Mouse (Mus musculus): ENCODE measurements at regions not wholly inside any gene's neighbourhood (a gene's known extent, or its start where the extent isn't known, plus 50 kb on each side); places are given as distances from the start of the nearest gene placed in this dataset.

DNA sequence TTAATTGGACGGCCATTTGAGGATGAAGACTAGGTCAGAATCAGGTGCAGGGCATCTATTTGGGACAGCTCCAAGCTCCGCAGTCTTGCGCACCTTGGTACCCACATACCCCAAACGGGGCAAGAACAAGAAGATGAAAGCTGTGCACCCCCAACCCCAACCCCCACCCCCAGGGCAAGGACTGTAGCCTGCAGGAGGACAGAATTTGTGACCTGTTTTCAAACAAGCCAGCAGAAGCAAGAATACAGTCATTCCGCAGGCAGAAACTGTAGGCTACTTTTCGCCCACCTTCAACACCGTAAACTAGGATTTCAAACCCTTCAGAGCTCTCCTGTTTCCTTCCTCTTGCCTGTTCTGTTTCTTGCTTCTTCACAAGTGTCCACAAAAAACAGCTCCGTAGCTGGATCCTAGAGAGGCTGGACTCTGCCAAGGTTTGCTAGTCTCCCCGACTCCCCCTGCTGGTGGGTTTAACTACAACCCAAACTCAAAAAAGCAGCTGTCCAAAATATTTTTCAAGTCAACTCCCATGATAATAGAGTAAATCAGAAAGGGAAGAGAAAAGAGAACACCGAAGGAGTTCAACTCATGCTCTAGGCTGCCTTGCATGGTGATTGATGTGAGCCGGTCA, 430.3 kb upstream of the Atp11b start:
- no peak overlapping the region for H3K4me3 ChIP-seq (ENCODE audit: low read depth, low read length)
- ATAC-seq (no peak), DNase-seq (ENCODE audit: low spot score) (peak; percentile 58)
- H3K36me3 ChIP-seq (ENCODE audit: insufficient read depth, low read length): no peaks in the 10 kb centered on the region
- no peaks in the 10 kb centered on the region for H3K27me3 ChIP-seq (replicated peaks; ENCODE audit: insufficient read depth, low read length)
- H3K9ac ChIP-seq (replicated peaks; ENCODE audit: low read depth): no peak overlapping the region
- no peak overlapping the region for H3K4me2 ChIP-seq (replicated peaks; ENCODE audit: low read depth, low read length)
- WGBS: 63% methylated on average over 11 of the region's 11 CpGs
- H3K4me1 ChIP-seq (ENCODE audit: insufficient read depth, low read depth, low read length): no peaks in the 10 kb centered on the region
- no peaks in the 10 kb centered on the region for H3K9me3 ChIP-seq (ENCODE audit: low read length)
- TF ChIP-seq CTCF (IDR thresholded peaks at IDR 0.05): peak; percentile 66
- no peak for TF ChIP-seq EP300 (IDR thresholded peaks at IDR 0.05)
- no peak overlapping the region for H3K27ac ChIP-seq (ENCODE audit: low read length)

DNA sequence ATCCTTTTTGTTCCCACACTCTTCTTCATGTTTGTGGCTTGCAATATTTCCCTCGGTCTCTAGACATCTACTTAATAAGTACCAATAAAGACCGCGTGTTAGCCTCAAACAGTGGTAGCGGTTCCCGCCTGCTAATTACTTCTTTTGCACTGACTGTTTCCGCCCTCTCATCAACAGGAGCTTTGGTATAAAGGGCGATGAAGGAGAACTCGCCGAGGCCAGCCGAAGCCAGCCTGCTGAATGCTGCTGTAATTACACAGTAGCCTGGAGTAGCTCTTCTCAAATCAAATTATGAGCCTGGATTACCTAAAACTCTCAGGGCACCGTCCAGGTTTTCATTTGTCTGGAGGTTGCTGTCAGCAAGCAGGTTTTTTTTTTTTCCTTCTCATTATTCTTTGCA, 429.7 kb upstream of the Atp11b start:
- ATAC-seq (no peak), DNase-seq (ENCODE audit: low spot score) (no peak)
- Histone ChIP-seq H3K9ac (replicated peaks; ENCODE audit: low read depth) (no peak overlapping the region), H3K4me2 (replicated peaks; ENCODE audit: low read depth, low read length) (no peak overlapping the region), H3K27me3 (replicated peaks; ENCODE audit: insufficient read depth, low read length) (no peaks in the 10 kb centered on the region), H3K4me1 (ENCODE audit: insufficient read depth, low read depth, low read length) (no peaks in the 10 kb centered on the region), H3K4me3 (ENCODE audit: low read depth, low read length) (no peak overlapping the region), H3K36me3 (ENCODE audit: insufficient read depth, low read length) (no peaks in the 10 kb centered on the region), H3K27ac (ENCODE audit: low read length) (no peak overlapping the region), H3K9me3 (ENCODE audit: low read length) (no peaks in the 10 kb centered on the region)
- 60% methylated on average over 11 of the region's 11 CpGs for WGBS
- no peak for TF ChIP-seq CTCF (IDR thresholded peaks at IDR 0.05)
- TF ChIP-seq EP300 (IDR thresholded peaks at IDR 0.05): no peak

DNA sequence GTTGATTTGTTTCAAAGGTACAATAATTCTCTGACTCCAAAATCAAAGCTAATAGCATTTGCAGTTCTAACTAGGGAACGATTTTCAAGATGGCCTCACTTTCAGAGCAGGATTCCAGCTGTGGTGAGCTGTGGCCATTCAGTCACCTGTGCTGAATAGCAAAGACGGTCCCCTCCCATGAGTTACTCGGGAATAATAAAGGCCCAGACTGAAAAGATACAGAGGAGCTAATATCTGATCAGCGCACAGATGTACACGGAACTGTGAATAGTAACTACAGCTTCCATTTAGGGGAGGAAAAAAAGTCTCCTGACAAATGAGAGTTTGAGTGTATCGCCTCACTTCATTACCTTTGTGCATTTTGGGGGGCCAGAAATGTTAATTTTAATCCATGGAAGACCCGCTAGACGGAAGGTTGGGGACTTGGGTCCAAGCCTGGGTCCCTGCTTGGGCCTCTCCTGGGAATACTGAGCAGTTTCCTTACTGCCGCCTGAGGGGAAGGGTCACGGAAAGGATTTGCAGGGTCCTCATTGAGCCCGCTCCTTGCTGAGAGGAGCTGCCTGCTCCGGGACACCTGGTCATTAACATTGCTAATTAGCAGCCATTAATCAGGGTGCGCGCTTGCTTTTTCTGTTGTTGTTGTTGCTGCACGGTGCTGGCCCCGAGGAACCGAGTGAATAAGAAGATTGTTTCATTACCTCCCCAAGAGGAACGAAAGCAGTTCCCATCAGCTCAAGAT, 421.2 kb upstream of the Atp11b start:
- no peak overlapping the region for H3K9ac ChIP-seq (replicated peaks; ENCODE audit: low read depth)
- ATAC-seq (no peak), DNase-seq (ENCODE audit: low spot score) (no peak)
- H3K36me3 ChIP-seq (ENCODE audit: insufficient read depth, low read length): no peaks in the 10 kb centered on the region
- H3K4me2 ChIP-seq (replicated peaks; ENCODE audit: low read depth, low read length): no peak overlapping the region
- no peaks in the 10 kb centered on the region for H3K9me3 ChIP-seq (ENCODE audit: low read length)
- 37% methylated on average over 18 of the region's 18 CpGs for WGBS
- no peak overlapping the region for H3K27ac ChIP-seq (ENCODE audit: low read length)
- H3K4me1 ChIP-seq (ENCODE audit: insufficient read depth, low read depth, low read length): no peaks in the 10 kb centered on the region
- H3K27me3 ChIP-seq (replicated peaks; ENCODE audit: insufficient read depth, low read length): no peaks in the 10 kb centered on the region
- no peak overlapping the region for H3K4me3 ChIP-seq (ENCODE audit: low read depth, low read length)
- TF ChIP-seq CTCF (IDR thresholded peaks at IDR 0.05): no peak
- no peak for TF ChIP-seq EP300 (IDR thresholded peaks at IDR 0.05)

DNA sequence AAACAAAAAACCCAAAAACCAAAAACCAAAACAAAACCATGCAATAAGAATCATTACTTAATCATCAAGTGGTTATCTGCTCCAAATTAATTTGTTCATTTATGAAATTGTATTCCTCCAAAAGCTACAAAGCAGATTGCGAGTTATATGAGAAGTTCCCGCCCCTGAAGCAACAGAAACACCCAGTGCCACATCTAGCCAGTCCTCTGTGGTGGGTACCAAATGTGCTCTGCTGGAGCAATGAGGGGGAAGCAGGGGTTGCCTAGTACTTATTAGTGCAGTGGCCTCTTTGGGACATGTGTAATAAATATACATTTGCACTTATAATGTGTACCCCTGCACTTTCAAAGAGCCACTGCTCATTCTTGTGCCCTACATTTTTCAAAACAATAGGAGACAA, 419.9 kb upstream of the Atp11b start:
- ATAC-seq (no peak), DNase-seq (ENCODE audit: low spot score) (no peak)
- Histone ChIP-seq H3K27ac (ENCODE audit: low read length) (no peak overlapping the region), H3K4me3 (ENCODE audit: low read depth, low read length) (no peak overlapping the region), H3K36me3 (ENCODE audit: insufficient read depth, low read length) (no peaks in the 10 kb centered on the region), H3K9me3 (ENCODE audit: low read length) (no peaks in the 10 kb centered on the region), H3K27me3 (replicated peaks; ENCODE audit: insufficient read depth, low read length) (no peaks in the 10 kb centered on the region), H3K4me1 (ENCODE audit: insufficient read depth, low read depth, low read length) (no peaks in the 10 kb centered on the region), H3K4me2 (replicated peaks; ENCODE audit: low read depth, low read length) (no peak overlapping the region), H3K9ac (replicated peaks; ENCODE audit: low read depth) (no peak overlapping the region)
- WGBS: 64% methylated on average over 2 of the region's 2 CpGs
- TF ChIP-seq EP300 (IDR thresholded peaks at IDR 0.05) (no peak), CTCF (IDR thresholded peaks at IDR 0.05) (no peak)

DNA sequence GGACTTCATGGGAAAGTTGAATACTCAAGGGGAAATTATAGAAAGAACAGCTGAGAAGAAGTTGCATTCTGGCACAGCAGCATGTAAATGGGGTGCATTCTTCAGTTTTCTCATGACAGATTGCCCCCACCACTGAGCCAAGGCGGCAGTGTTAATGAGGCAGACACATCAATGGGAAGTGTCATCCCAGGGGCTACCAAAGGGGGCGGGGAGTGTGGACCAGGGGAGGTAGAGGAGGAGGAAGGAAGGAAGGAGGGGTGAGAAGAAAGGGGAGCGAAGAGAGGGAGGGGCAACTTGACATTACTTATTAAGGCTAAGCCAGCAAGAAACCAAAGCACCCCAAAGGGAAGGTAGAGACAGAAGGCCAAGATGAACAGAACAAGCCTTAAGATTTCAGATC, 419.4 kb upstream of the Atp11b start:
- no peak for ATAC-seq
- no peak overlapping the region for H3K9ac ChIP-seq (replicated peaks; ENCODE audit: low read depth)
- no peak overlapping the region for H3K27ac ChIP-seq (ENCODE audit: low read length)
- H3K9me3 ChIP-seq (ENCODE audit: low read length): no peaks in the 10 kb centered on the region
- H3K4me3 ChIP-seq (ENCODE audit: low read depth, low read length): no peak overlapping the region
- WGBS: 37% methylated on average over 3 of the region's 3 CpGs
- TF ChIP-seq CTCF (IDR thresholded peaks at IDR 0.05): no peak
- no peak for TF ChIP-seq EP300 (IDR thresholded peaks at IDR 0.05)
- H3K27me3 ChIP-seq (replicated peaks; ENCODE audit: insufficient read depth, low read length): no peaks in the 10 kb centered on the region
- DNase-seq (ENCODE audit: low spot score): no peak
- no peaks in the 10 kb centered on the region for H3K36me3 ChIP-seq (ENCODE audit: insufficient read depth, low read length)
- H3K4me2 ChIP-seq (replicated peaks; ENCODE audit: low read depth, low read length): no peak overlapping the region
- H3K4me1 ChIP-seq (ENCODE audit: insufficient read depth, low read depth, low read length): no peaks in the 10 kb centered on the region

DNA sequence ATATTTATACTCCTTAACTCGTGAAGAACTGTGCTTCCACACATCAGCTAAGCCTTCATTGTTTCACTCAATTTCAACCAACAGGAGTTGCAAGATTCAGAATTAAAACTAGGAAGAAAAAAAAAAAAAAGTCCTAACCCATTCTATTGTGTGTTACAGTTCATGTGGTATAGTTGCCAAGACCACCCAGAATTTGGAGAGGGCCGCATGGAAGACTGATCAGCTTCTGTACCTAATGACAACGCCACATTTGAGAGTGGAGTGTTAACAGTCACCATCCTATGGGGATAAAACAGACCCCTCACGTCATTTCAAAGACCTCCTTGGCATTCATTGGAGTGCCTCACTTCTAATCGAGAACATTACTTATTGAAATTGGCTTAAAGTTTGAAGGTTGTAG, 418.1 kb upstream of the Atp11b start:
- no peak for ATAC-seq
- no peak overlapping the region for H3K4me3 ChIP-seq (ENCODE audit: low read depth, low read length)
- 41% methylated on average over 5 of the region's 5 CpGs for WGBS
- H3K27ac ChIP-seq (ENCODE audit: low read length): no peak overlapping the region
- TF ChIP-seq EP300 (IDR thresholded peaks at IDR 0.05) (no peak), CTCF (IDR thresholded peaks at IDR 0.05) (no peak)
- H3K27me3 ChIP-seq (replicated peaks; ENCODE audit: insufficient read depth, low read length): no peaks in the 10 kb centered on the region
- DNase-seq (ENCODE audit: low spot score): no peak
- H3K4me2 ChIP-seq (replicated peaks; ENCODE audit: low read depth, low read length): no peak overlapping the region
- no peak overlapping the region for H3K9ac ChIP-seq (replicated peaks; ENCODE audit: low read depth)
- no peaks in the 10 kb centered on the region for H3K36me3 ChIP-seq (ENCODE audit: insufficient read depth, low read length)
- no peaks in the 10 kb centered on the region for H3K9me3 ChIP-seq (ENCODE audit: low read length)
- H3K4me1 ChIP-seq (ENCODE audit: insufficient read depth, low read depth, low read length): peaks cover 5% of the 10 kb centered on the region; the same call in 1 of the 2 replicates

Data from lung, postnatal 0 days (tissue).